Mouse (Mus musculus): ENCODE measurements around the gene B3gnt2.

DNA sequence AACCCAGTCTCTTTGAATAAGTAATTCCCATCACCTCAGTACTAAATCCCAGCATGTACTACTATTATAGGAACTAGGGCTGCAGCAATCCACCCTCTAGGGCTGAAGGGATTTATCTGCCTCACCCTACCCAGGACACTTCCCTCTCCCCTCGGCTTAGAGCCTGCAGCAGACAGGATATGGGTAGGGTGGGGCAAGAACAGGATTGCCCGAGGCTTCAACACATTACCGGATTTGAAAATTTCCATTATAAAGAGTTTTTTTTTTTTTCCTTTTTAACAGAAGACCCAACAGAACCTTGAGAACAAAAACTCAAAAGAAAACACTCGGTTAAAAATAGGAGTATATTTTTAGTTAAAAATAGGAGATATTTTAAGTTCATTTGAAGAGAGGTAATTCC, 9.3 kb downstream of the B3gnt2 start:
- TF ChIP-seq POLR2A (IDR thresholded peaks at IDR 0.05; ENCODE audit: borderline replicate concordance, low read depth, low read length) = no peak
- TF ChIP-seq CTCF (IDR thresholded peaks at IDR 0.05; ENCODE audit: low read depth, low read length) = no peak
